Mouse (Mus musculus): Measurements from ENCODE around the gene 1700025G04Rik. TPM values are rescaled to one million over a fixed set of nuclear protein-coding genes. Genes with fewer than 3 reads are reported as not detected.
A peak's percentile ranks its signal among the peaks of the same experiment; 100 is the strongest.

Gene 1700025G04Rik
- polyA plus RNA-seq, 1 experiment from 2014 or later = 20.6 TPM

- 46% methylated on average over 8 of the region's 8 CpGs for WGBS
- Histone ChIP-seq H3K36me3 (ENCODE audit: control insufficient read depth, insufficient read depth, low read length) (peaks cover 3% of the 10 kb centered on the region; the same call in 1 of the 2 replicates), H3K4me1 (replicated peaks; ENCODE audit: control insufficient read depth, insufficient read depth) (no peaks in the 10 kb centered on the region), H3K4me3 (ENCODE audit: low read depth, low read length) (no peak overlapping the region), H3K9ac (ENCODE audit: low read length) (no peak overlapping the region), H3K27me3 (ENCODE audit: control insufficient read depth, insufficient read depth, low read length) (no peaks in the 10 kb centered on the region), H3K4me2 (replicated peaks; ENCODE audit: low read depth) (no peak overlapping the region), H3K27ac (replicated peaks) (no peak overlapping the region), H3K9me3 (ENCODE audit: control insufficient read depth, low read length) (no peaks in the 10 kb centered on the region)
- DNase-seq (ENCODE audit: low spot score) (no peak), ATAC-seq (ENCODE audit: low FRiP score, low TSS enrichment) (no peak)
- TF ChIP-seq EP300 (optimal IDR thresholded peaks at IDR 0.05) (no peak), CTCF (IDR thresholded peaks at IDR 0.05; ENCODE audit: low read depth) (no peak)
These were observed 81.4 kb downstream of the 1700025G04Rik start for GRCm38 (mm10) chr1:152008473-152008991.

DNA sequence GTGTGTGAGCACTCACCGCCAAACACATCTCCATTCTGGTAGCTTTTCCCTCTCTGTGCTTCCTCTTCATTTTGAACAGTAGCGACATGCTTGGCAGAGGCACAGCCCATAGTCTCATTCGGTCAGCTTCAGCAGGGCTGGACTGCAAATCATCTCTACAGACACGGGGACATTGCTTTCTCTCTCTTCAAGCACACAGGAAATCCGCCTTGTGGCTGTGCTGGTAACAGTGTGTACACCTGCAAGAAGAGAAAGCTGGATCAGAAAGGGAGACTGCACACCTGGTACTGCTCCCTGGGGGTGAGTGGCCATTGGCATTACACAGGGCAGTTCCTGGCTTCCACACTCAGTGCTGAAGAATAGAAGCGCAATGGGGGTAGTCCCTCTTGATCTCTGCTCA lies 83.4 kb downstream of the 1700025G04Rik start:
- no peak for DNase-seq (ENCODE audit: low spot score)
- Histone ChIP-seq H3K27ac (replicated peaks) (no peak overlapping the region), H3K9me3 (ENCODE audit: control insufficient read depth, low read length) (no peaks in the 10 kb centered on the region), H3K36me3 (ENCODE audit: control insufficient read depth, insufficient read depth, low read length) (peaks cover 3% of the 10 kb centered on the region; the same call in 1 of the 2 replicates), H3K4me1 (replicated peaks; ENCODE audit: control insufficient read depth, insufficient read depth) (no peaks in the 10 kb centered on the region), H3K27me3 (ENCODE audit: control insufficient read depth, insufficient read depth, low read length) (no peaks in the 10 kb centered on the region), H3K4me3 (ENCODE audit: low read depth, low read length) (no peak overlapping the region), H3K9ac (ENCODE audit: low read length) (no peak overlapping the region), H3K4me2 (replicated peaks; ENCODE audit: low read depth) (no peak overlapping the region)
- no peak for ATAC-seq (ENCODE audit: low FRiP score, low TSS enrichment)
- 93% methylated on average over 6 of the region's 6 CpGs for WGBS
- no peak for TF ChIP-seq CTCF (IDR thresholded peaks at IDR 0.05; ENCODE audit: low read depth)
- no peak for TF ChIP-seq EP300 (optimal IDR thresholded peaks at IDR 0.05)

DNA sequence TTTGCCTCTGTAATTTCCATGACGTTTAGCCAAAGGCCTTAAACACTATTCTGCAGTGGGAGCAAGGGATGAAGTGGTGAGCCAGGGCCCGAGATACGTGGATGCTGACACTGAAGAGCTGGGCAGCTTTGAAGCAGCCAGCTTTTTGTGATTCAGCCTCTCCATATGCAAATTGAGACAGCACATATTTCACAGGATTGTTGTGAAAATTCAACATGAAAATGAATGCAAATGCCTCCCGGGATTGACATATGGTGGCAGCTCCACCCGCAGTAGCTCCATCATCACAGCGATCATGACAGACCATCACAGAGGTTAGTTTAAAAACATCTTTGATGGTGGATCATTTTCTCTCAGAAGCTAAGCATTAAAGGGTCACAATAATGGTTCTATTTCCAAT lies 85.4 kb downstream of the 1700025G04Rik start:
- Histone ChIP-seq H3K4me1 (replicated peaks; ENCODE audit: control insufficient read depth, insufficient read depth) (no peaks in the 10 kb centered on the region), H3K9ac (ENCODE audit: low read length) (no peak overlapping the region), H3K9me3 (ENCODE audit: control insufficient read depth, low read length) (no peaks in the 10 kb centered on the region), H3K27me3 (ENCODE audit: control insufficient read depth, insufficient read depth, low read length) (no peaks in the 10 kb centered on the region), H3K4me3 (ENCODE audit: low read depth, low read length) (no peak overlapping the region), H3K36me3 (ENCODE audit: control insufficient read depth, insufficient read depth, low read length) (peaks cover 3% of the 10 kb centered on the region; the same call in 1 of the 2 replicates), H3K4me2 (replicated peaks; ENCODE audit: low read depth) (no peak overlapping the region), H3K27ac (replicated peaks) (no peak overlapping the region)
- WGBS = 95% methylated on average over 6 of the region's 6 CpGs
- DNase-seq (ENCODE audit: low spot score) (no peak), ATAC-seq (ENCODE audit: low FRiP score, low TSS enrichment) (no peak)
- no peak for TF ChIP-seq EP300 (optimal IDR thresholded peaks at IDR 0.05)
- no peak for TF ChIP-seq CTCF (IDR thresholded peaks at IDR 0.05; ENCODE audit: low read depth)

DNA sequence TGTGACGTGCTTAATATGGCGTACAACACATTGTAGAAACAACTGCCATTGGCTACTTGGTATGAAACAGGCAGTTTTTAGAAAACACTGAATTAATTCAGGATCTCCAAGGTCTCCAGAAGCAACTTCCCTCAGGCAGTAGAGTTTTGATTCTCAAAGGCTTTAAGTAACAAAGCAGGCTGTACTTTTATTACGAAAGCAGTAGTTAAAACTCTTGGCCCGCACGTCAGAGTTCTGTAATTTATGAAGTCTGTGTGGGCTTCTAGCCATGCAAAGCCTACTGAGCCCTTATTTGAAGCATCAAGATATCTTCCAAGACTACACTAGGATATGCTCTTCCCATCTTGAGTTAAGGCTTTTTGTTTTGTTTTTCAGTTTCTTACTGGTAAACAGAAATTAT lies 89.5 kb downstream of the 1700025G04Rik start:
- no peaks in the 10 kb centered on the region; the same call in 1 of the 2 replicates for H3K36me3 ChIP-seq (ENCODE audit: control insufficient read depth, insufficient read depth, low read length)
- no peak overlapping the region for H3K27ac ChIP-seq (replicated peaks)
- no peak overlapping the region for H3K9ac ChIP-seq (ENCODE audit: low read length)
- H3K4me2 ChIP-seq (replicated peaks; ENCODE audit: low read depth) = no peak overlapping the region
- no peak overlapping the region for H3K4me3 ChIP-seq (ENCODE audit: low read depth, low read length)
- no peaks in the 10 kb centered on the region for H3K9me3 ChIP-seq (ENCODE audit: control insufficient read depth, low read length)
- WGBS = 66% methylated on average over 5 of the region's 5 CpGs
- ATAC-seq (ENCODE audit: low FRiP score, low TSS enrichment) = no peak
- H3K4me1 ChIP-seq (replicated peaks; ENCODE audit: control insufficient read depth, insufficient read depth) = no peaks in the 10 kb centered on the region
- TF ChIP-seq CTCF (IDR thresholded peaks at IDR 0.05; ENCODE audit: low read depth) (no peak), EP300 (optimal IDR thresholded peaks at IDR 0.05) (no peak)
- no peak for DNase-seq (ENCODE audit: low spot score)
- no peaks in the 10 kb centered on the region for H3K27me3 ChIP-seq (ENCODE audit: control insufficient read depth, insufficient read depth, low read length)

GRCm38 (mm10) chr1:151999424-151999842 lies 90.5 kb downstream of the 1700025G04Rik start:
- H3K36me3 ChIP-seq (ENCODE audit: control insufficient read depth, insufficient read depth, low read length) = no peaks in the 10 kb centered on the region
- no peak overlapping the region for H3K27ac ChIP-seq (replicated peaks)
- H3K4me1 ChIP-seq (replicated peaks; ENCODE audit: control insufficient read depth, insufficient read depth) = no peaks in the 10 kb centered on the region
- WGBS = 57% methylated on average over 7 of the region's 7 CpGs
- H3K27me3 ChIP-seq (ENCODE audit: control insufficient read depth, insufficient read depth, low read length) = no peaks in the 10 kb centered on the region
- ATAC-seq (ENCODE audit: low FRiP score, low TSS enrichment) (0 out of 2 replicates have a peak, but pooled peaks have one; percentile 38), DNase-seq (ENCODE audit: low spot score) (no peak)
- no peaks in the 10 kb centered on the region for H3K9me3 ChIP-seq (ENCODE audit: control insufficient read depth, low read length)
- no peak overlapping the region for H3K4me2 ChIP-seq (replicated peaks; ENCODE audit: low read depth)
- TF ChIP-seq EP300 (optimal IDR thresholded peaks at IDR 0.05) (no peak), CTCF (IDR thresholded peaks at IDR 0.05; ENCODE audit: low read depth) (no peak)
- no peak overlapping the region for H3K4me3 ChIP-seq (ENCODE audit: low read depth, low read length)
- no peak overlapping the region for H3K9ac ChIP-seq (ENCODE audit: low read length)

DNA sequence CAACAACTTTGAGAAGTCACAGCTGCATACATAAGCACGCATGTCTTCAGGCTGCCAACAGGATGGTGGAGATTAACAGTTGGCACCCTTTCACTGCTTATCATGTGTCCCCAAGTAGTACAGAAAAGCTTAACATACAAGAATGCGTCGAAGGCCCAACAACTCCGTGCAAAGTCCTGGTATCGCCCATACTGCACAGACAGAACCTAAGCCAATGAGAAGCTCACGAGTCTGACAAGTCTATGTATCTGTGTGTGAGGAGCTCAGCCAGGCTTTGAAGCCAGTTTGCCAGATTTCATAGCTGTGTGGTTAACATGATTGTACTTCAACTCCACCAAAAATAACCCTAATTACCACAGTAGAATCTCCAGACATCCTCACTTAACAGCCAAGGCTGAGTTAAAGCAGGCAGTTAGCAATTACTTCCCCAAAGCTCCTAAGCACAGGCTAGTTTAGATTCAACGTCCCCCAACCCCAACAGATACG lies 91.2 kb downstream of the 1700025G04Rik start:
- 58% methylated on average over 8 of the region's 8 CpGs for WGBS
- TF ChIP-seq EP300 (optimal IDR thresholded peaks at IDR 0.05) (no peak), CTCF (IDR thresholded peaks at IDR 0.05; ENCODE audit: low read depth) (no peak)
- ATAC-seq (ENCODE audit: low FRiP score, low TSS enrichment) (no peak), DNase-seq (ENCODE audit: low spot score) (no peak)
- Histone ChIP-seq H3K4me2 (replicated peaks; ENCODE audit: low read depth) (no peak overlapping the region), H3K4me3 (ENCODE audit: low read depth, low read length) (no peak overlapping the region), H3K4me1 (replicated peaks; ENCODE audit: control insufficient read depth, insufficient read depth) (no peaks in the 10 kb centered on the region), H3K9me3 (ENCODE audit: control insufficient read depth, low read length) (no peaks in the 10 kb centered on the region), H3K9ac (ENCODE audit: low read length) (no peak overlapping the region), H3K36me3 (ENCODE audit: control insufficient read depth, insufficient read depth, low read length) (no peaks in the 10 kb centered on the region), H3K27me3 (ENCODE audit: control insufficient read depth, insufficient read depth, low read length) (no peaks in the 10 kb centered on the region), H3K27ac (replicated peaks) (no peak overlapping the region)
